In genomic region chr7:18949781-18950522, GRCm38 (mm10) we compare ENCODE assay signal across 10 mouse cellular contexts. TPM values are rescaled to one million over a fixed set of nuclear protein-coding genes. Genes with fewer than 3 reads are reported as not detected.
DNase-seq lines count a peak whose midpoint lies in the region; ATAC-seq lines count a peak whose summit lies in the region.
"Had no signal": no experiment of that assay in that cellular context is flagged by ENCODE, and none has a peak within 500 bp of the region (broad histone marks: within the 10 kb centered on the region; RNA-seq: fewer than 3 reads in every experiment).

No protein-coding gene starts in this region.

- no peak overlapping the region for H3K4me3 ChIP-seq in hindbrain, embryonic 15.5 days
- H3K4me3 ChIP-seq: heart, embryonic 15.5 days; limb, embryonic 12.5 days had no signal

- H3K27ac ChIP-seq in hindbrain, embryonic 15.5 days (replicated peaks) = peak overlapping the region; percentile 83
- H3K27ac ChIP-seq: heart, embryonic 15.5 days; limb, embryonic 12.5 days had no signal

- H3K9ac ChIP-seq in hindbrain, embryonic 15.5 days = peak overlapping the region; percentile 10; the same call in 1 of the 2 replicates
- H3K9ac ChIP-seq: heart, embryonic 15.5 days; limb, embryonic 12.5 days had no signal

- no peaks in the 10 kb centered on the region for H3K9me3 ChIP-seq in hindbrain, embryonic 15.5 days
- H3K9me3 ChIP-seq: heart, embryonic 15.5 days; limb, embryonic 12.5 days had no signal

- intact Hi-C loops in left cerebral cortex, postnatal 10 days (cut with DNase I) = no loop called here

- H3K4me1 ChIP-seq in hindbrain, embryonic 15.5 days (replicated peaks) = peaks cover 39% of the 10 kb centered on the region

- H3K27me3 ChIP-seq in hindbrain, embryonic 15.5 days = no peaks in the 10 kb centered on the region

- peak; percentile 56 to 78 for DNase-seq in left cerebral cortex, postnatal 10 days (ENCODE audit: extremely low spot score in 1 of 2, low spot score in 2 of 2)
- DNase-seq in left cerebral cortex, adult 8-10 months (ENCODE audit: low spot score in 2 of 2) = no peak
- peak; percentile 93 for DNase-seq in embryo, embryonic 11 days
- DNase-seq in retina, postnatal 7 days (ENCODE audit: low read depth, low spot score) = peak; percentile 48
- DNase-seq in urinary bladder, postnatal 36 days (ENCODE audit: low spot score in 2 of 2) = no peak
- DNase-seq: cerebellum, adult 2 months had no signal

- peak; percentile 88 for ATAC-seq in hindbrain, embryonic 15.5 days (ENCODE audit: low FRiP score, low read depth)
- ATAC-seq in megakaryocyte progenitor cell, adult 5-6 weeks (replicated peaks; ENCODE audit: poor library complexity) = no peak

- WGBS in hindbrain, embryonic 15.5 days = 10% methylated on average over 12 of the region's 12 CpGs

- H3K4me2 ChIP-seq in hindbrain, embryonic 15.5 days = peak overlapping the region; percentile 39
- H3K4me2 ChIP-seq: heart, embryonic 15.5 days; limb, embryonic 12.5 days had no signal

- H3K36me3 ChIP-seq in hindbrain, embryonic 15.5 days = peaks cover 42% of the 10 kb centered on the region
- H3K36me3 ChIP-seq: heart, embryonic 15.5 days; limb, embryonic 12.5 days had no signal

RNA-seq across cellular contexts. Expression of gene Nova2, which starts 24.3 kb away (rescaled TPM):
- total RNA-seq in left cerebral cortex, postnatal 10 days (2021) = 100 to 1,000 TPM; 114 to 118 TPM
- 10 to 100 TPM; 67.1 to 75.1 (median 69.9) TPM for total RNA-seq in left cerebral cortex, adult 8-10 months (2022)
- 12.5 and 13.0 TPM in 2 replicates for polyA plus RNA-seq in hindbrain, embryonic 15.5 days (2015; fragmentation: Nextera tagmentation; extraction: Ambion mirVana)
- total RNA-seq in megakaryocyte progenitor cell, adult 5-6 weeks (2015) = not detected in 2 replicates
- total RNA-seq in megakaryocyte progenitor cell, adult 5-6 weeks (2017) = not detected in 2 replicates

RNA-seq across cellular contexts. Expression of gene Nanos2, which starts 37.2 kb away (rescaled TPM):
- total RNA-seq in left cerebral cortex, postnatal 10 days (2021) = under 1 TPM; 0.71 to 0.95 TPM
- total RNA-seq in left cerebral cortex, adult 8-10 months (2022) = 1 to 10 TPM in 2 of 4 experiments, under 1 TPM in 2; 0.53 to 1.3 (median 1.0) TPM
- polyA plus RNA-seq in hindbrain, embryonic 15.5 days (2015; fragmentation: Nextera tagmentation; extraction: Ambion mirVana) = 0.53 and 0.83 TPM in 2 replicates
- not detected in 2 replicates for total RNA-seq in megakaryocyte progenitor cell, adult 5-6 weeks (2015)
- not detected in 2 replicates for total RNA-seq in megakaryocyte progenitor cell, adult 5-6 weeks (2017)
- polyA plus RNA-seq: heart, embryonic 15.5 days; limb, embryonic 12.5 days had no signal

RNA-seq across cellular contexts. Expression of gene Ccdc61, which starts 39.7 kb away (rescaled TPM):
- total RNA-seq in left cerebral cortex, postnatal 10 days (2021) = 10 to 100 TPM; 12.8 to 13.4 TPM
- total RNA-seq in left cerebral cortex, adult 8-10 months (2022) = 10 to 100 TPM; 11.5 to 12.8 (median 12.2) TPM
- polyA plus RNA-seq in hindbrain, embryonic 15.5 days (2015; fragmentation: Nextera tagmentation; extraction: Ambion mirVana) = 29.7 and 30.6 TPM in 2 replicates
- total RNA-seq in megakaryocyte progenitor cell, adult 5-6 weeks (2015) = 11.9 and 14.1 TPM in 2 replicates
- total RNA-seq in megakaryocyte progenitor cell, adult 5-6 weeks (2017) = 11.3 and 17.0 TPM in 2 replicates

RNA-seq across cellular contexts. Expression of gene Mypop, which starts 41.1 kb away (rescaled TPM):
- total RNA-seq in left cerebral cortex, postnatal 10 days (2021) = 10 to 100 TPM; 30.8 to 31.7 TPM
- total RNA-seq in left cerebral cortex, adult 8-10 months (2022) = 10 to 100 TPM; 54.2 to 60.5 (median 57.6) TPM
- 6.9 and 7.2 TPM in 2 replicates for polyA plus RNA-seq in hindbrain, embryonic 15.5 days (2015; fragmentation: Nextera tagmentation; extraction: Ambion mirVana)
- 0.17 TPM in 1 of 2 replicates, not detected in the other for total RNA-seq in megakaryocyte progenitor cell, adult 5-6 weeks (2015)
- total RNA-seq in megakaryocyte progenitor cell, adult 5-6 weeks (2017) = not detected in 2 replicates

RNA-seq across cellular contexts. Expression of gene Irf2bp1, which starts 53.9 kb away (rescaled TPM):
- 10 to 100 TPM; 44.8 to 46.1 TPM for total RNA-seq in left cerebral cortex, postnatal 10 days (2021)
- 10 to 100 TPM; 51.2 to 54.1 (median 53.2) TPM for total RNA-seq in left cerebral cortex, adult 8-10 months (2022)
- 31.6 and 35.2 TPM in 2 replicates for polyA plus RNA-seq in hindbrain, embryonic 15.5 days (2015; fragmentation: Nextera tagmentation; extraction: Ambion mirVana)
- total RNA-seq in megakaryocyte progenitor cell, adult 5-6 weeks (2015) = 16.4 and 16.8 TPM in 2 replicates
- total RNA-seq in megakaryocyte progenitor cell, adult 5-6 weeks (2017) = 12.5 and 13.1 TPM in 2 replicates

Comparison
In these comparisons a context has a peak if more than half of its experiments do, and no peak if none do; other contexts are left out.
1. DNase-seq: peak in left cerebral cortex, postnatal 10 days (2 of 2), embryo, embryonic 11 days (single experiment) and retina, postnatal 7 days (single experiment); none in left cerebral cortex, adult 8-10 months (0 of 2) and urinary bladder, postnatal 36 days (0 of 2).
2. RNA of gene Nova2, which starts 24.3 kb away (total RNA-seq): 114 to 118 TPM in left cerebral cortex, postnatal 10 days and 67.1 to 75.1 TPM in left cerebral cortex, adult 8-10 months; not detected in megakaryocyte progenitor cell, adult 5-6 weeks; every median in the first group is over 10 times any median in the second.